Mouse (Mus musculus): Measurements from ENCODE around the gene Zfp628.

DNA sequence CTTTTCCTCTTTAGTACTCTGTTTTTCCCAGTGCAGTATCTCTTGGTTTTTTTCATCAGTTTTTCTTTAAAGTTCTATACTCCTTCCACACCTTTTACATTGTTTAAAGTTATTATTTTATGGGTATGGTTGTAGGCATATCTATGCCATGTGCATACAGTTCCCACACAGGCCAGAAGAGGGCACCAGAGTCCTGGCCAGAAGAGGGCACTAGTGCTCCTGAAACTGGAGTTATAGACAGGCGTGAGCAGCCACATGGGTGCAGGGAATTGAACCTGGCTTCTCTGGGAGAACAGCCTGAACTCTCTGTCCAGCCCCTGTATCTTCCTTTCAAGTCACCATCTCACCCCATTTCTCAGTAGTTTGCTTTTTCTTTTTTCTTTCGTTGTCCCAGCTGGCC lies 23.4 kb downstream of the Zfp628 start:
- peak; percentile 100 for TF ChIP-seq CTCF (IDR thresholded peaks at IDR 0.05)
- no peak for TF ChIP-seq POLR2A (IDR thresholded peaks at IDR 0.05; ENCODE audit: insufficient read depth, low read depth, low read length)

All from heart, adult 2 months (tissue).